Mouse (Mus musculus): ENCODE results near the gene Msh6. TPM values are rescaled to one million over a fixed set of nuclear protein-coding genes. Genes with fewer than 3 reads are reported as not detected.
"Not testable (repeated sequence)": the region's sequence is repeated elsewhere in the genome, so short reads cannot be mapped to it uniquely, and the experiment has no call there.

The Msh6 gene
- polyA plus RNA-seq, 1 experiment from 2014 or later: 52.6 TPM

DNA sequence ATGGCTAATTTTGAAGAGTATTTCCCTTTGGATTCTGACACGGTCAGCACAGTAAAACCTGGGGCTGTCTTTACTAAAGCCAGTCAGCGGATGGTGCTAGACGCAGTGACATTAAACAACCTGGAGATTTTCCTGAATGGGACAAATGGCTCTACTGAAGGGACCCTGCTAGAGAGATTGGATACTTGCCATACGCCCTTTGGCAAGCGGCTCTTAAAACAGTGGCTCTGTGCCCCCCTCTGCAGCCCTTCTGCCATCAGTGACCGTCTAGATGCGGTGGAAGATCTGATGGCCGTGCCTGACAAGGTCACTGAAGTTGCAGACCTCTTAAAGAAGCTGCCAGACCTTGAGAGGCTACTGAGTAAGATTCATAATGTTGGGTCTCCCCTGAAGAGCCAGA lies 11.1 kb downstream of the Msh6 start:
- no peak overlapping the region for H3K4me2 ChIP-seq
- H3K4me3 ChIP-seq: no peak overlapping the region
- WGBS: 82% methylated on average over 8 of the region's 8 CpGs
- H3K27ac ChIP-seq: no peak overlapping the region
- no peak overlapping the region for H3K9ac ChIP-seq
- H3K9me3 ChIP-seq (replicated peaks): no peaks in the 10 kb centered on the region
- no peak for ATAC-seq
- H3K4me1 ChIP-seq: no peaks in the 10 kb centered on the region
- H3K36me3 ChIP-seq (ENCODE audit: poor library complexity, severe bottlenecking): peaks cover 85% of the 10 kb centered on the region
- H3K27me3 ChIP-seq: no peaks in the 10 kb centered on the region

DNA sequence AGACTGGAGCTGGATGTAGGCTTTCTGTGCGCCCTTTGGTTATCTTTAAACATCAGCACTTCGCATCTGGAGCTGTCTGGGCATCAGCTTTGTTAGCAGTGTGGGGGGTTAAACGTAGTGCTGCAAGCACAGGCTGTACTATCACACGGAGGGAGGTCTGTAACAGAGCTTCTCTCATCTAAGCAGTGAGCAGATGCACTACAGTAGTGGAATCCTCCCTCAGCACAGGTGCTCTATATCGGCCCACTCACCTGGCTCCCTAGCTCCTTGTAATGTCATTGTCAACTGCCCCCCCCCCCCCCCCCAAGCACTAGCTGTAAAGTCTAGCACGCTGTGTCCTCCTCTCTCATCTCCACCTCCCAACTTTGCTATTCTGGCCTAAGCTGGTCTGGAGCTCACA lies 12.6 kb downstream of the Msh6 start:
- Histone ChIP-seq H3K36me3 (ENCODE audit: poor library complexity, severe bottlenecking) (peaks cover 98% of the 10 kb centered on the region), H3K9me3 (replicated peaks) (no peaks in the 10 kb centered on the region), H3K4me1 (no peaks in the 10 kb centered on the region), H3K9ac (no peak overlapping the region), H3K27ac (no peak overlapping the region), H3K4me3 (no peak overlapping the region), H3K4me2 (no peak overlapping the region), H3K27me3 (no peaks in the 10 kb centered on the region)
- 78% methylated on average over 6 of the region's 6 CpGs for WGBS
- no peak for ATAC-seq

DNA sequence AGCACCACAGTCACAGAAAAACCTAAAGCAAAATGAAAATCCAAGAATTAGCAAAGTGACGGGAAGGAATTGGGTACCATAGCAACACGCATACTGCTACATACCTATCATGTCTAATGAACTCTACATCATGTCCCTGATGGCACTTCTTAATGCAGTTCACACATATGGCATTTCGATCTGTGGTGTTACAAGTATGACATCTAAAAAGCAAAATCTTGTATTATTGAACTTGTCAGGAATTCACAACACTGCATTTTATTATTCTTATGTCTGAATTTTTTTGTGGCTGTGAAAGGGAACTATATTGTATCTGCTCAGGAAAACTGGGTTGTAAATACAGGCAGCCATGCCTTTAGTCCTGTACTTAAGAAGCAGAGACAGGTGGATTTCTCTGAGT lies 17.3 kb downstream of the Msh6 start:
- no peaks in the 10 kb centered on the region for H3K9me3 ChIP-seq (replicated peaks)
- no peak for ATAC-seq
- H3K4me3 ChIP-seq: no peak overlapping the region
- H3K27me3 ChIP-seq: no peaks in the 10 kb centered on the region
- WGBS: 85% methylated on average over 3 of the region's 3 CpGs
- H3K36me3 ChIP-seq (ENCODE audit: poor library complexity, severe bottlenecking): peaks cover 96% of the 10 kb centered on the region
- H3K4me1 ChIP-seq: no peaks in the 10 kb centered on the region
- H3K27ac ChIP-seq: no peak overlapping the region
- no peak overlapping the region for H3K9ac ChIP-seq
- H3K4me2 ChIP-seq: no peak overlapping the region

DNA sequence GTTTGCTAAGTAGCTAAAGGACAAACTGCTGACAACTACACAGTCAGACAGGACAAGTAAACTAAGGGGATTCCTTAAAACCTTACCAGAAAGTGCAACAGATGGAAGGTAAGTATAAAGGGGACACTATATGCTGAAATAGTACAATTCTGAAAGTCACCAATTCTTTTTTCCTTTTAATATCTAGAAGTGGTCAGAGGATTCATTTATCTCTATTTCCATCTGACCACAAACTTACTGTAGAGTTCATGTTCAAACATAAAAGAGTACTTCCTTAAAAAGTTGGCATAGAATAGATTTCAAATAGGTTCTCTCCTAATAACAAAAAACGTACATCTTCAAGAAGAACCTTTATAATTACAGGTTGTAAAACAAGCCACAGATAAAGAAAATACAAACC lies 18.5 kb downstream of the Msh6 start:
- H3K9ac ChIP-seq: no peak overlapping the region
- WGBS: 90% methylated on average over 1 of the region's 1 CpGs
- no peak for ATAC-seq
- no peaks in the 10 kb centered on the region for H3K4me1 ChIP-seq
- H3K36me3 ChIP-seq (ENCODE audit: poor library complexity, severe bottlenecking): peaks cover 94% of the 10 kb centered on the region
- no peaks in the 10 kb centered on the region for H3K9me3 ChIP-seq (replicated peaks)
- no peak overlapping the region for H3K4me3 ChIP-seq
- no peak overlapping the region for H3K27ac ChIP-seq
- H3K4me2 ChIP-seq: no peak overlapping the region
- H3K27me3 ChIP-seq: no peaks in the 10 kb centered on the region

DNA sequence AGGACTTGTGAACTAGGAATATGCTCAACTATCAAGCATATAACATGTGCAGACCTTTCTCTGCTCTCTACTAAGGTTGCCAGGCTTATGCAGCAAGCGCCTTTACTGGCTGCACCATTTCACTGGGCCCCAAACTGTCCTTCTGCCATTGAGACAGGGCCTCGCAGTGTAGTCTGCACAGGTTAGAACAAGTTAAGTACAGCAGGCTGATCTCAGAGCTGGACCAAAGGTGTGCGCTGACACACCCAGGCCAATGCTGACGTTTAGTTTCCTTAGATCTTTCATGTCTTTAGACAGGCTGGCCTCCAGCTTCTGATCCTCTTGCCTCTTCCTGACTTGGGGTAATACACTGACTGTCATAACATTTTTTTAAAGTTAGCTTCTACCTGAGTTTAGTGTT lies 22.9 kb downstream of the Msh6 start:
- no peak for ATAC-seq
- Histone ChIP-seq H3K27ac (no peak overlapping the region), H3K4me2 (no peak overlapping the region), H3K4me1 (no peaks in the 10 kb centered on the region), H3K9ac (no peak overlapping the region), H3K4me3 (no peak overlapping the region), H3K9me3 (replicated peaks) (no peaks in the 10 kb centered on the region), H3K27me3 (no peaks in the 10 kb centered on the region), H3K36me3 (ENCODE audit: poor library complexity, severe bottlenecking) (peaks cover 90% of the 10 kb centered on the region)
- WGBS: 92% methylated on average over 4 of the region's 4 CpGs

DNA sequence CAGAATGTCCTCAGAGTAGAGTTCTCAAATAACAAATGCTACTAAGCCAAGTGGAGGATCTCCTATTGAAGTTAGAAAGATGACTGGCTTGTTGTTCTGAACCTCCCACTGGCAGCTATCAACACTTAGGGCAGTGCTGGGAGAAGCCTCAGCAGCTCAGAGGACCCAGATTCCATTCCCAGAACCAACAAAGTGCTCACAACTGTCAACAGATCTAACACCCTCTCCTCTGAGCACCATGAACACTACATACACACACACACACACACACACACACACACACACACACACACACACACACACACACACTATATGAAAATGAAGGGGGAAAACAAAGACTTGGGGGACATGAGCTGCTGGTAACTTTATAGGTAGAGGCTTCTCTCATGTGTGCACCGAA lies 30.0 kb downstream of the Msh6 start:
- WGBS: 96% methylated on average over 1 of the region's 1 CpGs
- H3K4me3 ChIP-seq: no peak overlapping the region
- no peak for ATAC-seq

DNA sequence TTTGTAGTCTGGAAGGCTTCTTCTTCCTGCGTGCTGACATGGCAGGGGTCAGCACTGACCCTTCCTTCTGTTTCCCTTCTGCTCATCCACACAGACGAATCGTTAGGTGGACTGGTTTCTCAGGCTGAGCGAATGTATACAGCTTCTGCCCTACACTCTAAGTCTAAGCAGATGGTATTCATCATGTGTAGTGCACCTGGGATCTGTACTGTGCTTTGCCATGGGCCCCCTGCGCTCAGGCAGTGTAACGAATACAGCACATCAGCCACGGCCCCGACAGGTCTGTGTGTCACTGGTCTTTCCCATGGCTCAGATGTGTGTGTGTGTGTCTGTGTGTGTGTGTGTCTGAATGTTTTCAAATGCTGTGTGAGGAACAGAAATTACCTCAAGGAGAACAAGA lies 32.1 kb downstream of the Msh6 start:
- no peaks in the 10 kb centered on the region for H3K27me3 ChIP-seq
- 93% methylated on average over 8 of the region's 8 CpGs for WGBS
- 0 out of 2 replicates have a peak, but pooled peaks have one; percentile 43 for ATAC-seq
- H3K4me2 ChIP-seq: no peak overlapping the region
- peaks cover 81% of the 10 kb centered on the region for H3K36me3 ChIP-seq (ENCODE audit: poor library complexity, severe bottlenecking)
- no peak overlapping the region for H3K4me3 ChIP-seq
- H3K9me3 ChIP-seq (replicated peaks): no peaks in the 10 kb centered on the region
- no peak overlapping the region for H3K9ac ChIP-seq
- no peaks in the 10 kb centered on the region for H3K4me1 ChIP-seq
- H3K27ac ChIP-seq: no peak overlapping the region

More for the DNA sequence above, 30.0 kb downstream of the Msh6 start:
- no peaks in the 10 kb centered on the region for H3K4me1 ChIP-seq
- H3K36me3 ChIP-seq (ENCODE audit: poor library complexity, severe bottlenecking): peaks cover 79% of the 10 kb centered on the region
- no peaks in the 10 kb centered on the region for H3K9me3 ChIP-seq (replicated peaks)
- no peaks in the 10 kb centered on the region for H3K27me3 ChIP-seq
- H3K4me2 ChIP-seq: no peak overlapping the region
- H3K9ac ChIP-seq: no peak overlapping the region
- H3K27ac ChIP-seq: no peak overlapping the region

DNA sequence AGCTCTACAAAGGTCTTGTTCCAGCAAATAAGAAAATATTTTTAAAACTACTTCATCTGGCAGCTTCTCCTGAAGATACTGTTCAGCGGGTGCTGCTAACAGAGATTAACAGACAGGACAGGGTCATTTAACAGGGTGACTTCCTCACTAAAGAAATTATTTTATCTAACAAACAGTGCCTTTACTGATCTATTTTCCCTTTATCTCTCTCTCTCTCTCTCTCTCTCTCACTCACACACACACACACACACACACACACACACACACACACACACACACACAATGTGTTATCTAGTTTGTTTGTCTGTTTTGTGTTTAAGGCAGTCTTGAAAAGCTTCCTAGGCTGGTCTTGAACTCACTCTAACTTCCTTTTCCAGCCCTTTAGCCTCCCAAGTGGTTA lies 39.6 kb downstream of the Msh6 start:
- H3K9me3 ChIP-seq (replicated peaks): no peaks in the 10 kb centered on the region
- no peak for ATAC-seq
- H3K27me3 ChIP-seq: no peaks in the 10 kb centered on the region
- H3K36me3 ChIP-seq (ENCODE audit: poor library complexity, severe bottlenecking): peaks cover 55% of the 10 kb centered on the region
- no peak overlapping the region for H3K4me2 ChIP-seq
- H3K9ac ChIP-seq: no peak overlapping the region
- H3K4me1 ChIP-seq: peaks cover 10% of the 10 kb centered on the region; the same call in 1 of the 2 replicates
- H3K4me3 ChIP-seq: no peak overlapping the region
- WGBS: 67% methylated on average over 1 of the region's 1 CpGs
- H3K27ac ChIP-seq: no peak overlapping the region

DNA sequence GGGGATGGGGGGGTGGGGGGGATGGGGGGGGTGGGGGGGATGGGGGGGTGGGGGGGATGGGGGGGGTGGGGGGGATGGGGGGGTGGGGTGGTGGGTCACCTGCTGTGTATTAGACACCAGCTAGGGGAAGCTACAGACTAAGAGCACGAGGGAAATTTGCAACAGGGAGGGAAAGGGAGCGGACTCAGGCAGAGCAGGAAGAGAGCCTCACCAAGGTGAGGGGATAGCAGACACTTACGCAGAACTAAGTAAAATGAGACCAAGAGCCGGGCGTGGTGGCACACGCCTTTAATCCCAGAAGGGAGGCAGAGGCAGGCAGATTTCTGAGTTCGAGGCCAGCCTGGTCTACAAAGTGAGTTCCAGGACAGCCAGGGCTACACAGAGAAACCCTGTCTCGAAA lies 41.2 kb downstream of the Msh6 start:
- not testable (repeated sequence) for H3K9me3 ChIP-seq (replicated peaks); H3K27me3 ChIP-seq; H3K4me2 ChIP-seq; H3K9ac ChIP-seq; H3K4me3 ChIP-seq; H3K27ac ChIP-seq
- Histone ChIP-seq H3K36me3 (ENCODE audit: poor library complexity, severe bottlenecking) (peaks cover 42% of the 10 kb centered on the region), H3K4me1 (peaks cover 13% of the 10 kb centered on the region; the same call in 1 of the 2 replicates)
- 91% methylated on average over 8 of the region's 8 CpGs for WGBS
- peak; percentile 45; the same call in 1 of the 2 replicates for ATAC-seq

DNA sequence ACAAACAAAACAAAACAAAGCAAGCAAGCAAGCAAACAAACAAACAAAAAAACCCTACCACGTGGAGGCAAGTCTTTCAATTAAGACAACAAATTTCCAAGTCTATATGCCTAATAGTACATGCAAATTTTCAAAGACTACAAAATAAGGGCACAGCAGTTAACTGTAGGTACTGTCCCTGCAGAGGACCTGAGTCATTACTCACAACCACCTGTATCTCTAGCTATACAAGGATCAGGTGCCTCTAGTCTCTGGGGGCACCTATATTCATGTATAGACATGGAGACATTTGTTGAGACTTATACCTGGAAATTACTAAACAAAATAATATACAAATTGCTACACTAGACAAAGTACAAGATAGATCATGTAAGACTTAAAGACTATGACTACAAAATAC lies 49.1 kb downstream of the Msh6 start:
- ATAC-seq: no peak
- no peak overlapping the region for H3K27ac ChIP-seq
- H3K9me3 ChIP-seq (replicated peaks): no peaks in the 10 kb centered on the region
- 76% methylated on average over 1 of the region's 1 CpGs for WGBS
- H3K4me1 ChIP-seq: peaks cover 15% of the 10 kb centered on the region; the same call in 1 of the 2 replicates
- no peak overlapping the region for H3K9ac ChIP-seq
- no peaks in the 10 kb centered on the region for H3K36me3 ChIP-seq (ENCODE audit: poor library complexity, severe bottlenecking)
- H3K4me2 ChIP-seq: no peak overlapping the region
- H3K27me3 ChIP-seq: no peaks in the 10 kb centered on the region
- no peak overlapping the region for H3K4me3 ChIP-seq

DNA sequence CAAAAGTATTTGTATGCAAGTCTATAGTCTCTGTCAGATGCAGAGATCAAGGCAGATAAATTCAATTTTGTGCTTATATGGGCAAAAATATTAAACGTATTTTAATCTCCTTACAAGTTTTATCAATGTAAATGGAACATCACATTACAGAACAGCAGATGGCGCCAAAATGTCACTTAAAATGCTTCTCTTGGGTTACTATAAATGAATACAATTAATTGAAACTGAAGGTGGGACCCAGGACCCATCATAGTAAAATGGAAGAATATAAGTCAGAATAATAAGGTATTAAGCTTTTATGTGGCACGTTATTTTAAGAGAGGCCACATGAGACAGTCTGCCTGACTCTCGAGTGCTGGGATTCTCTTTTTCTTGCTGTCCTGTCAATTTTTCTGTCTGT lies 50.4 kb downstream of the Msh6 start:
- no peak overlapping the region for H3K9ac ChIP-seq
- 0 out of 2 replicates have a peak, but pooled peaks cover 11% of the 10 kb centered on the region for H3K4me1 ChIP-seq
- ATAC-seq: peak; percentile 39; the same call in 1 of the 2 replicates
- H3K4me2 ChIP-seq: no peak overlapping the region
- no peaks in the 10 kb centered on the region for H3K27me3 ChIP-seq
- H3K4me3 ChIP-seq: no peak overlapping the region
- no peak overlapping the region for H3K27ac ChIP-seq
- H3K9me3 ChIP-seq (replicated peaks): no peaks in the 10 kb centered on the region
- H3K36me3 ChIP-seq (ENCODE audit: poor library complexity, severe bottlenecking): no peaks in the 10 kb centered on the region
- 44% methylated on average over 4 of the region's 4 CpGs for WGBS

DNA sequence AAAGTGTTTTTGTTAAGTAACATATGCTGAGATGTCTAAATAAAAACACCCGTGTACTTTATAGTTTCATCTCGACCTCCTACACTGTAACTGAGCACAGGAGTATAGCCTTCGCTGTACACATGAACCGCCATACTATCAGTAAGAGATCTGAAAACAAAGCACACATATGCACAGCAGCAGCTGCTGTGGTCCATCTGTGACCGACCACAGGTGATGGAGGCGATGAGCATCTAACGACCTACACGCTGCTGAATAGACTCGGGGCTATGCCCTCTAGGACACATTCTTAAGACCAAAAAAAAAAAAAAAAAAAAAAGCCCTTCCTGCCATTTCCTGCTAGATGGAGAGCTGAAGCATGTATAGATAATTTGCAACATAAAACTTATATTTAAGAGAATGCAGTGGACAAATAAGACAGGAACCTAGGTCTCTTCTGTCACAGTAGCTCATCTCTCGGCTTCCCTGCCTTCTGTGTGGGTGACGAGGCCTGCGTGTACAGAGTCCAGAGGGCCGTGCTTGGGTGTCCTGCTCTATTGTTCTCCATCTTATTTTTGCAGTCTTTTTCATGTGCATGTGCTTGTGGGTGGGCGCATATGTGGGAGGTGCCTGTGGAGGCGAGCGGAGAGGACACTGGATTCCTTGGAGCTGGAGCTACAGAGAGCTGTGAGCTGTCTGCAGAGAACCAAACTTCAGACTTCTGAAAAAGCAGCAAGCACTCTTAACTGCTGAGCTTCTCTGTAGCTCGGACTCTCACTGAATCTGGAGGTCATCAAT lies 54.5 kb downstream of the Msh6 start:
- ATAC-seq: no peak
- no peaks in the 10 kb centered on the region for H3K27me3 ChIP-seq
- no peaks in the 10 kb centered on the region for H3K9me3 ChIP-seq (replicated peaks)
- H3K4me1 ChIP-seq: peaks cover 10% of the 10 kb centered on the region; the same call in 1 of the 2 replicates
- H3K36me3 ChIP-seq (ENCODE audit: poor library complexity, severe bottlenecking): no peaks in the 10 kb centered on the region
- H3K4me3 ChIP-seq: no peak overlapping the region
- no peak overlapping the region for H3K9ac ChIP-seq
- H3K4me2 ChIP-seq: no peak overlapping the region
- 81% methylated on average over 17 of the region's 17 CpGs for WGBS
- no peak overlapping the region for H3K27ac ChIP-seq

DNA sequence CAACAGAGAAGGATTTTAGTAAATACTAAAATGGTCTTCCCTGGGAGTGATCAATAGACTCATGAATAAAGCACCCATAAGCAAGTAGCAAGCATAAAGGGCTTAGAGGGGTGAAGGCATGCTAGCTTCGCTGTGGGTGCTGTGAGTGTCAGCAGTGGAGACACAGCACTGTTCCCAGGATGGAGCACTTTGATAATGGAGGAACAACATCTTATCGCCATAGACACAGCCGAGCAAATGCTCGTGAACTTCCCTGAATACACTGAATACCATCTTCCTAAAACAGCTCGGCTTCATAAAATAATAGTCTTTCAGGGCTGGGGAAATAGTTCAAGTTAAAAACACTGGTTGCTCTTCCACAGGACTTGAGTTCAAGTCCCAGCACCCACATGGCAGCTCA lies 56.9 kb downstream of the Msh6 start:
- H3K4me2 ChIP-seq: no peak overlapping the region
- no peak overlapping the region for H3K4me3 ChIP-seq
- H3K27me3 ChIP-seq: no peaks in the 10 kb centered on the region
- no peak overlapping the region for H3K27ac ChIP-seq
- ATAC-seq: no peak
- H3K4me1 ChIP-seq: peaks cover 10% of the 10 kb centered on the region; the same call in 1 of the 2 replicates
- no peaks in the 10 kb centered on the region for H3K9me3 ChIP-seq (replicated peaks)
- WGBS: 91% methylated on average over 5 of the region's 5 CpGs
- H3K9ac ChIP-seq: no peak overlapping the region
- no peaks in the 10 kb centered on the region for H3K36me3 ChIP-seq (ENCODE audit: poor library complexity, severe bottlenecking)
